Comparison of ENCODE assay signal across 21 mouse cellular contexts in genomic region chr10:107467819-107468218, GRCm38 (mm10). TPM values are rescaled to one million over a fixed set of nuclear protein-coding genes. Genes with fewer than 3 reads are reported as not detected.
"Had no signal": no experiment of that assay in that cellular context is flagged by ENCODE, and none has a peak within 500 bp of the region (broad histone marks: within the 10 kb centered on the region; RNA-seq: fewer than 3 reads in every experiment).

No protein-coding gene starts in this region.

- H3K27me3 ChIP-seq: intestine, embryonic 15.5 days; limb, embryonic 13.5 days; liver, embryonic 12.5 days; liver, embryonic 15.5 days; midbrain, embryonic 12.5 days; midbrain, embryonic 15.5 days; neural tube, embryonic 13.5 days; stomach, embryonic 15.5 days had no signal

- H3K4me3 ChIP-seq: intestine, embryonic 15.5 days; limb, embryonic 10.5 days; limb, embryonic 13.5 days; liver, embryonic 12.5 days; liver, embryonic 15.5 days; midbrain, embryonic 12.5 days; midbrain, embryonic 15.5 days; neural tube, embryonic 13.5 days; stomach, embryonic 15.5 days had no signal

- H3K4me2 ChIP-seq: intestine, embryonic 15.5 days; limb, embryonic 13.5 days; liver, embryonic 12.5 days; liver, embryonic 15.5 days; midbrain, embryonic 12.5 days; midbrain, embryonic 15.5 days; neural tube, embryonic 13.5 days; stomach, embryonic 15.5 days had no signal

- DNase-seq: kidney, adult 11 months; kidney, adult 9 months; kidney, postnatal 14 days; kidney, postnatal 4 days; liver; retina, postnatal 1 day; right cerebral cortex, postnatal 25 days; spleen, adult 18-20 months; thymus, adult 2 months; thymus, postnatal 14 days; thymus, postnatal 4 days had no signal

- ATAC-seq: intestine, embryonic 15.5 days; liver, embryonic 12.5 days; midbrain, embryonic 15.5 days had no signal

- H3K27ac ChIP-seq: intestine, embryonic 15.5 days; limb, embryonic 10.5 days; limb, embryonic 13.5 days; liver, embryonic 12.5 days; liver, embryonic 15.5 days; macrophage; midbrain, embryonic 12.5 days; midbrain, embryonic 15.5 days; neural tube, embryonic 13.5 days; stomach, embryonic 15.5 days had no signal

- H3K9ac ChIP-seq: intestine, embryonic 15.5 days; limb, embryonic 13.5 days; liver, embryonic 12.5 days; liver, embryonic 15.5 days; midbrain, embryonic 12.5 days; midbrain, embryonic 15.5 days; neural tube, embryonic 13.5 days; stomach, embryonic 15.5 days had no signal

- H3K36me3 ChIP-seq: intestine, embryonic 15.5 days; limb, embryonic 10.5 days; limb, embryonic 13.5 days; liver, embryonic 12.5 days; liver, embryonic 15.5 days; midbrain, embryonic 12.5 days; midbrain, embryonic 15.5 days; neural tube, embryonic 13.5 days; stomach, embryonic 15.5 days had no signal

- H3K4me1 ChIP-seq: intestine, embryonic 15.5 days; limb, embryonic 10.5 days; liver, embryonic 12.5 days; liver, embryonic 15.5 days; midbrain, embryonic 12.5 days; midbrain, embryonic 15.5 days; stomach, embryonic 15.5 days had no signal

- H3K9me3 ChIP-seq: intestine, embryonic 15.5 days; limb, embryonic 10.5 days; limb, embryonic 13.5 days; liver, embryonic 12.5 days; liver, embryonic 15.5 days; midbrain, embryonic 12.5 days; midbrain, embryonic 15.5 days; neural tube, embryonic 13.5 days; stomach, embryonic 15.5 days had no signal

RNA-seq across cellular contexts. Expression of gene Myf5, which starts 18.1 kb away (rescaled TPM):
- polyA plus RNA-seq: macrophage; midbrain, embryonic 12.5 days; midbrain, embryonic 15.5 days; thymus, adult 2 months had no signal

RNA-seq across cellular contexts. Expression of gene Myf6, which starts 26.7 kb away (rescaled TPM):
- polyA plus RNA-seq: liver, embryonic 12.5 days; macrophage; midbrain, embryonic 12.5 days; midbrain, embryonic 15.5 days; stomach, embryonic 15.5 days; thymus, adult 2 months had no signal
